Mouse (Mus musculus): Measurements from ENCODE around the gene Napa. TPM values are rescaled to one million over a fixed set of nuclear protein-coding genes. Genes with fewer than 3 reads are reported as not detected.

Gene Napa
- total RNA-seq, 2 experiments from 2014 or later, result 264 to 272 TPM

DNA sequence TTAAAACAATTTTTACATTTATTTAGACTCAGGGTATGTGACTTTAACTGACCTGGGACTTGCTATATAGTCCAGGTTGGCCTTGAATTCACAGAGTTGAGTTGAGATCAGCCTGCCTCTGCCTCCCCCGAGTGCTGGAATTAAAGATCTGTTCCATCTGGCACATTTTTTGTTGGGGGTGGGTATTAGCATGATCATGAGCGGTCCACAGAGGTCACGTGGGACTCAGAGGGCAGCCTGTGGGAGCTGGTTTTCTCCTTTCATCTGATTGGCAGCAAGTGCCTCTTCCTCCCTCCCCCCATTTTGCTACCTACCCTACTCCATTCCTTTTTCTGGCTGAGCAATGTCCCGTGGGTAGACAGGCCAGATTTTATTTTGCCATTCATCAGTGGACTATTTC is 17.7 kb upstream of the Napa start:
- intact Hi-C loops (cut with DNase I), result no loop called here
- DNase-seq (ENCODE audit: low spot score in 2 of 2), result no peak

DNA sequence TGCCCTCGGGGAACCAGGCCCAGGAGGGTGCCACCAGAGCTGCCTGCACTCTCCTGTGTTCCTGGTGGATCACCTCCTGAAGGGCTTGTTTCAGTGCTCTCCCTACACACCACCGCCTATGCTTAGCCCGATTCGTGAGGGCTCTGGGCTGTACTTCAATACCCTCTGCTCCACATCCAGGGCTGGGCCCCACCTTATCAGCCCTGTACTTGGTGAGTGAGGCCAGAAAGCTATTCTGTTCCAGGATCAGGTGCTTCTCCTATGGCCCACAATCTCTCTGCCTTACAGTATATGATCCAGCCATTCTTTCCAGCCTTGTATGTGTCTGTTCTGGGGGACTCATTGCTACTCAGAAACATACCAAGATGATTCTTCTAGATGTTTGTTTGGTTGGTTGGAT is 14.9 kb upstream of the Napa start:
- no peak for DNase-seq (ENCODE audit: low spot score in 2 of 2)
- intact Hi-C loops (cut with DNase I), result no loop called here

DNA sequence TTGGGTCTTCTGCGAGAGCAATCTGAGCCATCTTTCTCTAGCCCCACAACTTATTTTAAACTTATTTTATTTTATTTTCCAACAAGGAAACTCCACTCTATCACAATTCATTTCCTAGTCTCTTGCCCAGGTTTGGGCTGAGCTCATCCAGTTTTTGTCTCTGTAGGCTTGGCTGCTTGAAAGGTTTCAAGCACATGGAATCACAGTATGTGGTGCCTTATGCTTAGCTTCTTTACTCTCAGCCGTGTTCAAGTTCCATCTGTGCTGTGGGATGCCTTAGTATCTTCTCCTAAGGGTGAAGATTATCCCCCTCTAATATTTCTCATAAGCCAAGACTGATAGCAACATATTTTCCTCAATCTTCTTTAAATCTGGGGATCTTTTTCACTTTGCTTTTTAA is 10.7 kb upstream of the Napa start:
- intact Hi-C loops (cut with DNase I), result no loop called here
- no peak for DNase-seq (ENCODE audit: low spot score in 2 of 2)

DNA sequence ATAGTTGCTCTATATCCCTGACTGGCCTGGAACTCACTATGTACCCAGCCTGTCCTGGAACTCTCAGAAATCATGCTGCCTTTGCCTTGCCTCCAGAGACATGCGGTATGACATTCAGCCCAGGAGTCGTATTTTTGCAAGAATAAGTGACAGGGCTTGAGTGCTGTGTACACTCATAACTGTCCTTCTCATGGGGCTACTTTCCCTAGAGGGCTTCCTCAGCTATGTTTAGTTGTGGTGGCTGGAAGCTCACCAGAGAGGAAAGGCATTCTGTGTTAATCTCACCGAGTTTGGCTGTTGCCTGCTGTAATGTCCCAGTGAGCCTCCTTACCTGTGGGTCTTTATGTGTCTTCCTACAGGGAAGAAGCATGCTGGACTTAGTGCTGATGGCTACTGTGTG is 3.7 kb upstream of the Napa start:
- no peak for DNase-seq (ENCODE audit: low spot score in 2 of 2)
- intact Hi-C loops (cut with DNase I), result no loop called here

DNA sequence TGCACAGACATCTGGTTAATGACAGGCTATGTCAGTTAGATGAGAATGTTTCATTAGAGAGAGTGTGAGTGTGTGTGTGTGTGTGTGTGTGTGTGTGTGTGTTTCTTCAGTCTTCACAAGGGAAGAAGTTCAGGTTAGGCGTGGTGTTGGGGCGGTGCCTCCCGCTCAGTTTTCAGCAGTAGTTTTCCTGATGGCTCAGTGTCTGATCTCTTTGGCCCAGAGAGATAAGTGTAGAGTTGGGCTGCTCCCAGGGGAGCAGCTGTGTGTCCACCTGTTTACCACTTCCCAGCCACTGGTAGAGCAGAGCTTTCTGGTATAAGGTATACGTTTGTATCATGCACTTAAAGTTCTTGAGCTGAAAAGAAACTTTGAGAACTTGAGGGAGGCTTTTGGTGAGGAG is 1.6 kb downstream of the Napa start:
- no peak for DNase-seq (ENCODE audit: low spot score in 2 of 2)
- intact Hi-C loops (cut with DNase I), result loop anchor here (5.0 kb wide), 1 partner anchor 172 kb away; the partner anchor contains the start of gene Inafm1

DNA sequence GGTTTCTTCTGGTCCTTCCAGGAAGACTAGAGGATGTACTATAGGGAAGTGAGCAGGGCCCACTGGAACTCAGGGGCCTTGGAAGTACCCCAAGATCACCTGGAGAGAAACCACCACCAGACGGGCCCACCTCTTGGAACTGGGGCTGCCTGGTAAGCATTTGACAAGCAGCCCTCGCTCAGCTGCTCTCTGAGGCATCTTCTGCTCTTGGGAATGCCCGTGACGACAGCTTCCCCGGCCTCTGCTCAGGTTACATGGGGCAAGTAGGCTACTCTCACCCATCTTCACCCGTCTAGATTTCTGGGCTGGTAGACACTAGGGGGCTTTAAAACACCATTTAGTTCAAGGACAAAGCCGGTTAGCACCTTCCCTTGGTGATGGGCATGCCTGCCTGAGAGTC is 2.8 kb downstream of the Napa start:
- DNase-seq (ENCODE audit: low spot score in 2 of 2), result peak in 1 of 2 experiments; percentile 23
- intact Hi-C loops (cut with DNase I), result no loop called here

DNA sequence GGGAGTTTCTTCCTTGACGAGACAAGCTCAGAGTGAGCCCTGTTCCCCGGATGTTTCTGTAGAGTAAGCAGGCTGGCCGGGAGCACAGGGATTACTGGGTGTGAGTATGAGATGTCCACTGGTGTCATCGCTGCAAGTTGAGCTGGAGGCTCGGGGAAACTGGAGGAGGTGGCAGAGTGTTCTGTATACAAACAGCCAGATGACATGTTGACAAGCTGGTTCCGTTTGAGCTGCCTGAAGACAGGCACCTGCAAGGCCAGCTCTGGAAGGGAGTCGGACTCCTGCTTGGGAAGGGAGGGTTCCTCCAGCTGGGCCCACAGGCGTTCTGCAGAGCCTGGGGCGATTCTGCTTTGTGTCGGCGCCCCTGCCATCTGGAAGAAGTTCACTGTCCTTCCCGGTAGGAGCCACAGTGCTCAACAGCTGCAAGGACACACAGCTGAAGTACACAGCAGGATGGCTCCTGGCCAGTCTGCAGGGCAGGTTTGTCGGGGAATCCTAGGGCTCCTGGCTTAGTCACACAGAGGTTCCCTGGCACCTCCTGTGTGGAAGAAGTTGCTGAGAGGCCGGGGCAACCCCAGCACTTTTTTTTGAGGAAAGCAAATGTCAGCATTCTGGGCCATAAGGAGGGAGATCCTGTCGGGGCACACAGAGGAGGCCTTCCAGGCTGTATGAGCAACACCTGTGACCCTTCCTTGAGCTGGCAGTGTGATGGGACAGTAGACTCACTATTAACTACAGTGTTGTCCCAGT is 3.6 kb downstream of the Napa start:
- peak in 1 of 2 experiments; percentile 31 for DNase-seq (ENCODE audit: low spot score in 2 of 2)
- intact Hi-C loops (cut with DNase I), result loop anchor here (2.0 kb wide), 1 partner anchor 29 kb away; no protein-coding TSS in a partner anchor

DNA sequence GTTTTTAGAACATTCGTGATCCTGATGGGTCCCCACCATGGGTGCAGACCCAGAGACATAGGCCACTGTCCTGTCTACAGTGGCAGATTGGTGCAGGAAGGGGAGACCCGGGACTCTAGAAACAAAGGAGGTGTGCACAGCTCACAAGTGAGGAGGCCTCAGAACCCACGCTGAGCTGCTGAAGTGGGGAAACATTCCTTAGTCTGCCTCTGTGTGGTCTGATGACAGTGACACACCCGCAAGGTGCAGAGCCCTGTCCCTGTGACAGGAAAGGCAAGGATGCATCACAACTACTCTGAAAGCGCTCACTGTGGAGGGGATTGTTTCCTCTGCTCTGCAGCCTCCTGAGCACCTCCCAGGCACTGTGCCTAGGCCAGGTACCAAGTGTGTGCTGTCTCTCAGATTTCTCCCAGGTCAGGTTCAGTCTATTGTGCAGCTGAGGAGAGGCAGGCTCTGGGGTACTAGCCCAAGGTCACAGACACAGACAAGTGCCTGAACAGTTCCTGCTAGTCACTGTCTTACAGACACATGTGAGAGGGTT is 4.5 kb downstream of the Napa start:
- intact Hi-C loops (cut with DNase I), result loop anchor here (1.0 to 2.0 kb wide), 2 partner anchors 28 to 47 kb away; no protein-coding TSS in a partner anchor
- DNase-seq (ENCODE audit: low spot score in 2 of 2), result peak in 1 of 2 experiments; percentile 51

DNA sequence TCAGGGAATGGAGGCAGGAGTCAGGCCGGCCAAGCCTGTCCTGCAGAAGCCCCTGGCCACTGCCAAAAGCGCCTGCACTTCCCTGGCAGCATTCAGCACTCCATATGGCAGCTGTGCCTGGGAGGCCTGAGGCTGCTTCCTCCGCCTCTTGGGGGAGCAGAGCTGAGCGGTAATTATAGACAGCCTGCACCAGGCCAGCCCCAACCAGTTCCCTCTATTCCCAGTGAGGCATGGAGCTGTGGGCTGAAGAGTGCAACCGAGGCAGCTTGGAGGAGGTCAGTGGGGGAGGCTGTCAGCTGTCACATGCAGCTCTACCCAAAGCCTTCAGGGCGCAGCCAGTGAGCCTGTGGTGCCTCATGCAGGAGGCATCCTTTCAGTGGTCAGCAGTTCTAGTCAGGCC is 5.5 kb downstream of the Napa start:
- DNase-seq (ENCODE audit: low spot score in 2 of 2), result peak; percentile 76 to 96
- intact Hi-C loops (cut with DNase I), result loop anchor here (1.0 to 2.0 kb wide), 2 partner anchors 27 to 46 kb away; no protein-coding TSS in a partner anchor

DNA sequence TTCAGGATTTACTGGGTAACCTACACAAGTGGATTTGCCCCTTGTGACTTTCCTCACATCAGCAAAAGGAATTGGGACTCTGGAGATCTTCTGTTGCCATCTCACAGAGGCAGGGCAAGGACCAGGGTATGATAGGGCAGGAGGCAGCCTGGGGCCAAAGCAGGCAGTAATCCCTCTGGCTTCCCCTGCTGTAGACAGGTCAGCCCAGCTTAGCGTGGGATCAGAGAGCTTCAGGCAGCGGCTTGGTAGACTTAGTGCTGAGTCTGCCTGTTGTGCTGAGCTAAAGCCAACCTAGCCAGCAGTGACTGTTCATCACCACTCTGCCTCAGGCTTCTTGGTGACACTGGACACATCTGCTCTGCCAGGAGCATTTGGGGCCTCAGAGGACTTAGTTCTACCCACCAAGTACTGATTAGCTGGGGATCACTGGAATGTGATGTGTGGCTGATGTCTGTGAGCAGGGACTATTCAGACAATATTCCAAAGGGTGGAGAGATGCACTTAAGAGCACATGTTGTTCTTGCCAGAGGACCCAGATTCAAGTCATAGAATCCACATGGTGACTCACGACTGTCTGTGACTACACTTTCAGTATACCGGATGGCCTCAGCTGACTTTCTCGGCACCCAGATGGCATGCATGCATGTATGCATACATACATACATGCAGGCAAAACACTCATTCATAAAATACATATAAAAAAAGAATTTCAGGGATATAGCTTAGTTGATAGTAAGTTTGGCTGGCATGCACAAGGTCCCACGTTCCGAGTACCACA is 6.5 kb downstream of the Napa start:
- peak in 1 of 2 experiments; percentile 59 for DNase-seq (ENCODE audit: low spot score in 2 of 2)
- intact Hi-C loops (cut with DNase I), result no loop called here

DNA sequence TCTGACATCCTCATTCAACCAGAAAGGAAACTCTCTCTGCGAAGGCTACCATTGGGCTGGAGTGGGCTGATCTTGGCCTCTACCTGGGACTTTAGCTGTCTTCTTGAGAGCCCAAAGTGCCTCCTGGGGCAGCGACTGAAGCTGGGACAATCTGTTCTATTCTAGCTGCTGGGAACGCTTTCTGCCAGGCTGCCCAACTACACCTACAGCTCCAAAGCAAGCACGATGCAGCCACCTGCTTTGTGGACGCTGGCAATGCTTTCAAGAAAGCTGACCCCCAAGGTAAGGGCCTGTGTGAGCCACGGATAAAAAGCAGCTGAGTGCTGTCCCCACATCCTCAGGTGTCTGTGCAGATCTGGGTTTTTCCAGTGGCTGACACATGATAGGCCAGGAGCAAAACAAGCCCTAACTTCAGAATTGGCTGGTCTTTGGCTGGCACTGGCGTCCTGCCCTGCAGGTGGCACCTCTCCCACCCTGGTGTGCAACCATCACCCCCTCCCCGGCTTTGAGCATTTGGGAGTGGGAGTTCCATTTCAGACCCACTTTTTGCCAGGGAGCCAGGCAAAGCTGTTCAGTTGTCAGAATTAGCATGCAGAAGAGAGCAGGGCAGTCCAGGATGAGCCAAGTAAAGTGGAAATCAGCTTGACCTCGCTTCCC is 10.8 kb downstream of the Napa start:
- DNase-seq (ENCODE audit: low spot score in 2 of 2), result peak in 1 of 2 experiments; percentile 43
- intact Hi-C loops (cut with DNase I), result no loop called here

DNA sequence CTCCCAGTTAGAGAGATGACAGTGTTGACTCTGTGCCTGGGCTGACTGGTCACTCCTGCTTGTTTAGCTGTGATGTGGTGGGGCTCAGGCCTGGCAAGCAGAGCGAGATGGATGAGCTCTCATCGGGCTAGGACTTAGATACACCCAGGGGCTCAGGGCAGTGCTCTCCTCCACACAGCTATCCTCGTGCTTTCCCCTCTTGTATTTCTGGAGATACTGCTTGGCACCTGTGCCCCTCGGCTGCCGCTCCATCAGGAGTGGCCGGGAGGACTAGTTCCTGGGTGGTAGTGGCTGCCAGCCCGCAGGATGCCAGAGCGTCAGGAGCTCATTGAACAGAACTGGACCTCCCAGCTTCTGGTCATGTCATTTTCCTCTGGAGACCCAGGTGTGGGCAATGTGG is 11.9 kb downstream of the Napa start:
- DNase-seq (ENCODE audit: low spot score in 2 of 2), result peak in 1 of 2 experiments; percentile 14
- intact Hi-C loops (cut with DNase I), result no loop called here

DNA sequence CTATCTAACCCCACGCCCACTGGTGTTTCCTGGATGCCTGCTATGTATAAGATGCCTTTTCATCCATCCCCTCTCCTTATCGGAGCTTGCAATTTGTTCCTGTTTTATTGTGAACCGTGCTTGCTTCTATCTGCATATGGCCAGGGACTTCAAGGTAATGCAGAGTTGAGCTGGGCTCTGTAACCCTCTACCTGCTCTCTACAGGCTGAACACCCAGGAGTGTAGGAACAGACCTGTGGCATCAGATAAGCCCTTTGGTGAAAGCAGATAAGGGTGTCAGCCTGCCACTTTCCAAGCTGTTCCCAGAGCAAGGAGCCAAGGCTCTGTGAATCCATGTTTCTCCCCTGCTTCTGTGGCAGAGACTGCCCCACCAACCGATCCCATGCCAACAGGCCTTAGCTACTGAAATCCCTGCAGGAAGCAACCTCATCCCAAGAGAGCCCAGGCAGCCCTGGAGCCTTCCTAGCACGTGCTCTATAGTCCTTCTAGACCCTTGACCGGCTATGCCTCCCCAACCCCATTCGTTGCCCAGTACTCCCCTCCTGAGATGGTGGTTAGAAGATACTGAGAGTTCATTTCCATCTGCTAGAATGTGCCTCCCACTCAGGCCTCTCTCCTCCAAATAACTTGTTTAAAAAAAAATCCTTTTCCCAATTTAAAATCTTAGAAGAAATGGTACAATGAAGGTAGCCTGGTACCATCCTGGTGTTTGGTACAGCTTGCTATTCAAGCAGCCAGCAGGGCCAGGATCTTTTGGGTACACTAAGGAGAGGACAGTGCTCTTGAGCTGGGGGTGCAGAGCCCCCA is 13.2 kb downstream of the Napa start:
- DNase-seq (ENCODE audit: low spot score in 2 of 2), result peak in 1 of 2 experiments; percentile 72
- intact Hi-C loops (cut with DNase I), result no loop called here

DNA sequence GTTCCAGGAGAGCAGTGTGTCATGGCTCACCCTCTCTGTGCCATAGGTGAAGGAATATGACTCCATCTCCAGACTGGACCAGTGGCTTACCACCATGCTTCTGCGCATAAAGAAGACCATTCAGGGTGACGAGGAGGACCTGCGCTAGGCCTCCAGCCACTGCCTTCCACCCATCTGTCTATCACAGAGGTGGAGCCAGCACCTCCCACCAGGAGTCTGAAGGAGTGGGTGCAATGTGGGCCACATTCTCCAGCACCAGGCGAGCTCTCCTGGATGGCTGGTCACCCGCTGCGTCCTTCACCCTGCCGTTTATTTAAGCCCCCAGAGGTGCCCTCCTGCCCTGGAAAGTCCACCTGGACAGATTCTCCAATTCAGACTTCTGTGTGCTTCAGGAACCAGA is 18.2 kb downstream of the Napa start:
- intact Hi-C loops (cut with DNase I), result no loop called here
- peak in 1 of 2 experiments; percentile 69 for DNase-seq (ENCODE audit: low spot score in 2 of 2)

DNA sequence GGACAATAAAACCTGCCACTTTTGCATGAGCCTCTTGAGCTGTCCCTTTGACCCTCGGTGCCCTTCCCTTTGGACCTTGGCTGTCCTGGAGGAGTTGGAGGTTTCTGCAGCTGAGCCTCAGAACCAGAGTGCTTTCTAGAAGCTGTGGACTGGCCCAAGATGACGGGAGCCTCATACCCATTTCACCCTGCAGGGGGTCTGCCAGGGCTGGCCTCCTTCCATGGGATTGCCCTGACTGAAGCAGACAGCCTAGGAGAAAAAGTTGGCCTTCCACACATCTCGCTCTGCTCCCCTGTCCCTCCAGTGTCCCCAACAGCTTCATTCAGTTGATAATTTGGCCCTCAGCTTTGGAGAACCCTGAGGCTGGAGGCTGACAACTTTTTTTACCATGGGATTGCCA is 18.8 kb downstream of the Napa start:
- DNase-seq (ENCODE audit: low spot score in 2 of 2), result no peak
- intact Hi-C loops (cut with DNase I), result no loop called here

DNA sequence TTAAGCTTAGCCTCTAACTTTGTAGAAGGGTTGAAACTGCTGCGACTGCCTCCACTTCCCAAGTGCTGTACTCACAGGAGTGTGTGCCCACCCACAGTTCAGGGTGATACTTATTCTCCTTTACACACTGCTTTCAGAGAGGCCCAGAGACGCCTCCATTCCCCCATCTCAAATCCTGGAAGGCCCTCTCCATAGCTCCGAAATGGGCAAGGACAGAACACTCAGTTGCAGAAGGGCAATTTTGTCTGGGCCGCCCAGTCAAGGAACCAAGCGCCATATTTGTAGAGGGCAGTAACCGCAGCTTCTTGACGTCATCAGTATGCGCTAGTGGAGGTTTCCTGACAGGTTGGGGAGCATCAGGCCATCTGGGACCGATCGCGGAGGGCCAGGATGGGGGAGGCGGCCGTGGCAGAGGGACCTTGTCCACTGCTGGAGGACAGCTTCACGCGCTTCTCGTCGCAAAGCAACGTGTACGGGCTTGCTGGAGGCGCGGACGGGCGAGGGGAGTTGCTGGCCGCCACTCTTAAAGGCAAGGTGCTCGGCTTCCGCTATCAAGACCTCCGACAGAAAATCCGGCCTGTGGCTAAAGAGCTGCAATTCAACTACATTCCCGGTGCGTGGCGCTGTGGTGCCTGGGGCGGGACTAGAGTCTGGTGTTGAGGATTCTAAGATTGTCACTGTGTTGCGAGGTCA is 21.5 kb downstream of the Napa start, which contains the start of gene Kptn:
Gene Kptn, plus strand, starts transcription at position 327 of the 693 bp plus-strand sequence.
- intact Hi-C loops (cut with DNase I), result loop anchor here (1.0 kb wide), 1 partner anchor 21 kb away; the partner anchor contains the start of gene Napa

DNA sequence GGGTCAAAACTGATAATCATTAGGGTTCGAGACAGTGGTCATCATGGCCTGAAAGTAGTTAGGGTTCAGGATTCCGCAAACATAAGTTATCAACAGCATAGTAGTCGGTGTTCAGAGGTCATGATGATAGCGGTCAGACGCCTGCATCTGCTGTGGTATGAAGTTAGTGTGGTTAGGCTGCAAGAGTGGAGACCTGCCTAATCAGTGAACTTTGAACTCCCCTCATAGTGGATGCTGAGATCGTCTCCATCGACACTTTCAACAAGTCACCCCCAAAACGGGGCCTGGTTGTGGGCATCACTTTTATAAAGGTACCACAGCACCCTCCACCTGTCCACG is 22.0 kb downstream of the Napa start:
- no peak for DNase-seq (ENCODE audit: low spot score in 2 of 2)
- intact Hi-C loops (cut with DNase I), result no loop called here

More for the DNA sequence above, 21.5 kb downstream of the Napa start, which contains the start of gene Kptn:
- DNase-seq (ENCODE audit: low spot score in 2 of 2), result peak; percentile 92 to 94

DNA sequence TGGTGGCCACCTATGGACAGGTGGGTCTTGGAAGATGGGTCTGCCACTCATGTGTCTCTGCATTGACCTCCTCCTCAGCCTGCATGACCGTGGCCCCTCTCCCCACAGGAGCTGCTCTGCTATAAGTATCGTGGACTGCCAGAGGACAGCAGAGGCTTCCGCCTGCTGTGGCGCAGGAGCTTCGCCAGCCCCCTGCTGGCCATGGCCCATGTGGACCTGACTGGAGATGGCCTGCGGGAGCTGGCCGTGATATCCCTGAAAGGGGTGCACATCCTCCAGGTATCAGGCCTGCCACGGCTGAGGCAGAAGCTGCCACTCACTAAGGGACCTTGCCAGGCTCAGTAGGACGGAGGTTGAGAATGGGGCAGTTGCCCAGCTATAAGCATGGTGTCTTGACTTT is 27.6 kb downstream of the Napa start:
- intact Hi-C loops (cut with DNase I), result no loop called here
- DNase-seq (ENCODE audit: low spot score in 2 of 2), result no peak
